Mouse (Mus musculus) testis, adult 10 weeks (tissue): Measurements from ENCODE around the gene Fez2. TPM values are rescaled to one million over a fixed set of nuclear protein-coding genes. Genes with fewer than 3 reads are reported as not detected.

ENCODE experiments used
- polyA plus RNA-seq: library from polyadenylated mRNA; stranded (reverse); fragments of 350-450 nt; fragmentation: Illumina TruSeq; extraction: RNeasy Lipid Tissue Mini Kit (QIAGEN cat#74804); gene quantifications from one replicate; pipeline ENCODE4 v1.2.3, GENCODE M21; 2014; ENCODE audit warnings: low read depth, low replicate concordance

The Fez2 gene
- polyA plus RNA-seq = 7.3 TPM

GRCm38 (mm10) chr17:78417381-78418281 is at the start of gene Fez2:
Fez2 (minus strand) TSS chr17:78418152.

Other genes with a start within 250 kb of the Fez2 start
- gene Crim1, start 217.9 kb downstream of the Fez2 start, polyA plus RNA-seq = 1.8 TPM
- gene Vit, start 89.9 kb upstream of the Fez2 start, polyA plus RNA-seq = 189 TPM